Mouse (Mus musculus) midbrain, embryonic 10.5 days (tissue): ENCODE results near the gene Hoxb5. TPM values are rescaled to one million over a fixed set of nuclear protein-coding genes. Genes with fewer than 3 reads are reported as not detected.

Source experiments
- DNase-seq: peaks from one replicate; pipeline ENCODE4 v3.0.0-alpha.2; 2017; ENCODE audit warnings: low spot score
- H3K27ac ChIP-seq: fragments of 300-500 bp; sonication (generic); replicated peaks from 2 replicates; pipeline ENCODE4 v1.5.1; 2016; ENCODE audit warnings: mild to moderate bottlenecking
- H3K27me3 ChIP-seq: fragments of 300-500 bp; sonication (generic); 2 replicates; pipeline ENCODE4 v1.6.1; 2016; ENCODE audit warnings: low read depth, mild to moderate bottlenecking; ENCODE audit not compliant: poor library complexity, severe bottlenecking
- H3K36me3 ChIP-seq: fragments of 300-500 bp; sonication (generic); 2 replicates; pipeline ENCODE4 v1.6.1; 2016; ENCODE audit warnings: mild to moderate bottlenecking, moderate library complexity
- H3K4me1 ChIP-seq: fragments of 300-500 bp; sonication (generic); 2 replicates; pipeline ENCODE4 v1.6.1; 2016
- H3K4me3 ChIP-seq: fragments of 300-500 bp; sonication (generic); 2 replicates; pipeline ENCODE4 v1.5.1; 2016; ENCODE audit warnings: mild to moderate bottlenecking, moderate library complexity
- H3K9me3 ChIP-seq: fragments of 300-500 bp; sonication (generic); replicated peaks from 2 replicates; pipeline ENCODE4 v1.6.1; 2016; ENCODE audit warnings: mild to moderate bottlenecking
- whole genome bisulfite sequencing: fragments of 180-500 bp; shearing (Covaris S2); methylation state at CpG from one replicate; pipeline ENCODE4 v1.1.7; 2016; 5-methylcytosine and 5-hydroxymethylcytosine counted together
- polyA plus RNA-seq: library from polyadenylated mRNA; unstranded; fragments of >200 nt; fragmentation: Nextera tagmentation; extraction: Ambion mirVana; gene quantifications from 2 replicates; pipeline ENCODE4 v1.2.1, GENCODE M21; 2016

The Hoxb5 gene
- polyA plus RNA-seq, 1 experiment from 2014 or later: not detected

DNA sequence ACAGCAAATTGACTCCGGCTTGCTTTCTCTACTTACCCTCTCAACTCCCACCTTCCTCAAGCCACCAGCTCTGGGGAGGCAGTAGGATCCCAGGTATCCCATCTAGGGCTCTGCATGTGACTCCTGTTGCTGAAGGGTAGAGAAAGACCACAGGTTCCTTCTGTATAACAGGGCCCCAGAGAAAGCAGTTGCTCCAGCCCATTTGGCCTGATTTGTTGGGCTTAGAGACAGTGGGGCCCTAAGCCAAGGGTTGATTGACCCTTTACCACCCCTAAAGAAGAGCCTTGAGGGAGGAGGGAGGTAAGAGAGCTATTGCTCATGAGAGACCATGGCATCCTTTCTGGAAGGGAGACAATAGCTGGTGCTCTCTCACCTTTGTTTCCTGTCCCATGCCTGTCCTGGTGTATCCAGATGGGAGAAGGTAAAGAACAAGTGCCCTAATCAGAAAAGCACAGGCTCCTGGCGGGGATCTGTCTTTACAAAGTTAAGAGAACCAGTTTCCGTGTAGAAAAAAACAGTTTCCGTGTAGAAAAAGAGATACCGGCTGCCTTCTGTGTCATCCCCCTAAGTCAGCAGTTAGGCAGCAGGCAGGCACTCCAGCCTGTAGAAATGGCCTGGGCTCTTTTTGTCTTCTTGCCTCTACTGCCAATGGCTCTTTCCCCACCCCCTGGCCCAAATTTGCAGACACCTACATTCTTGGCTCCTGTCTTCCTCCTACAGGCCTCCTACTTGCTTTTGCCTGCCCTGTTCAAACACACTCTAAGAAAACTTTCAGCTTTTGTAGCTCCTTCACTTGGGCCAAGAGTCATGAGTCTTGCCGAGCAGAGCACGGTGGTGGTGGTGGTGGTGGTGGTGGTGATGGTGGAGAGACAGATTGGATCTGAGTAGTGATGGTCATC, 36.1 kb downstream of the Hoxb5 start:
- no peaks in the 10 kb centered on the region for H3K9me3 ChIP-seq
- no peak overlapping the region for H3K27ac ChIP-seq
- H3K4me3 ChIP-seq: no peak overlapping the region
- peaks cover 10% of the 10 kb centered on the region for H3K4me1 ChIP-seq
- 8% methylated on average over 7 of the region's 7 CpGs for WGBS
- DNase-seq: no peak
- H3K27me3 ChIP-seq: peaks cover 100% of the 10 kb centered on the region
- H3K36me3 ChIP-seq: no peaks in the 10 kb centered on the region

DNA sequence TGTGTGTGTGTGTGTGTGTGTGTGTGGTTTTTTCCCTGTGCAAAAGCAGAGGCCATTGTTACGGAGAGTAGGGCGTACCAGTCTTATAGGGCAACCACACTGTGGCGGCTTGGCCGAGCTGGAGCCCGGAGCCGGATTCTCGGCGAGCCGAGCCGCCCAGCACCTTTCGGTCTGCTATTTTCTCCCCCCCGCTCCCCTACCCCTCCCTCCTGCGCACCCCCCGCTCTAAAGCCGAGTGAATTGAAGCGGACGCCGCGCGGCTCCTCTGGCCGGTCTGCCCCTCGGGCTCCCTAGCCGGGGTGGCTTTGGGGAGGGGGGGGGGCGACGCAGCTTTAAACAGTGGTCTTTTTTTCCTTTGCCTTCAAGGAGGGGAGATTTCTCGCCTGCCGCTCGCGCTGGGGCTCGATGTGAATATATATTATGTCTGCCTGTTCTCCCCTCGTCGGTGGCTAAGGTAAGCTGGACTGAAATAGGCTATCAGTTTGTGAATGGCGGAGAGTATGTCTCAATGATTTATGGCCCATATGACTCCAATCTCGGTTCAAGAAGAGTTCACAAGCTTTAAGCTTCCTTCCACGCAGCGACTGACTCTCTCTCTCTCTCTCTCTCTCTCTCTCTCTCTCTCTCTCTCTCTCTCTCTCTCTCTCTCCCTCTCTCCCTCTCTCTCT, 37.7 kb downstream of the Hoxb5 start:
- no peak for DNase-seq
- Histone ChIP-seq H3K4me1 (peaks cover 17% of the 10 kb centered on the region), H3K27ac (no peak overlapping the region), H3K9me3 (no peaks in the 10 kb centered on the region), H3K4me3 (no peak overlapping the region), H3K36me3 (no peaks in the 10 kb centered on the region), H3K27me3 (peaks cover 100% of the 10 kb centered on the region)
- WGBS: under 1% methylated on average over 36 of the region's 36 CpGs

DNA sequence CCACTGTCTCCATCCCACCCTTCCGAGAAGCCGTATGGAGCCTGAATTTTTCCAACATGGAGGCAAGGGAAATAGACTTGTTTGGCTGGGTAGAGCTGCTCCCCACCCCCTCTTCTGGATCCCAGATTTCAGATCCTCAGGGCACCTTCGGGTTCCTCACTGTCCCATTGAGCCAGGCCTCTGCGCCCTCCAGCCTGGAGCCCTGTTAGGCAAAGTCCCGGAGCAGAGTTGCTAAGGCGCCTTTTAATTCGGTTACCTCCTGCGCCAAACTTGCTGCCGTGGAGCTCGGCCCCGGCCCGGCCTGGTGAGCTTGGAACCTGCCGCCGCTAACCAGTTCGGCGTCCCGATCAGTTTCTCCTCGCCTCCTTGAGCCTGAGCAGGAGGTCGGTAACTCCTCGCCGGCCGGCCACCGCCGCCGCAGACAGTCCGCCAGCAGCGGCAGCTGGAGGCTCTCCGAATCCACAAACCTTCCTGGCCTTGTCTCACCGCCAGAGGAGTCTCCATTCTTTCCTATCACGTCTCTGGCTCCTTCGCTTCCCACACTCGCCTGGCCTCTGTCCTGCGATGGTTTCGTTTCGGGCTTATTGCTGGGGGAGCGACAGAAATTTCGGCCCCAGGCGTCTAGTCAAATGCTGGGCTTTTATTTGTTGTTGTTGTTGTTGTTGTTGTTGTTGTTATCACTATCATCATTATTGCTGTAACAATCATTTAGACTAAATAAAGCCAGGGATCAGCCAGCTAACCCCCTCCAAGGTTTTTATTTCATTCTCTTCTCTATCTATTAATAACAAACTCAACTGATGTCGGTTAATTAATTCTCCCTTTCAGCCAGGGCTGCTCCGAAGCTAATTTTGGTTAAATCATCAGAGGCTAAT, 38.8 kb downstream of the Hoxb5 start:
- peaks cover 19% of the 10 kb centered on the region for H3K4me1 ChIP-seq
- under 1% methylated on average over 40 of the region's 40 CpGs for WGBS
- no peaks in the 10 kb centered on the region for H3K9me3 ChIP-seq
- H3K27ac ChIP-seq: no peak overlapping the region
- H3K36me3 ChIP-seq: no peaks in the 10 kb centered on the region
- peaks cover 100% of the 10 kb centered on the region for H3K27me3 ChIP-seq
- DNase-seq: peak; percentile 67
- H3K4me3 ChIP-seq: no peak overlapping the region

DNA sequence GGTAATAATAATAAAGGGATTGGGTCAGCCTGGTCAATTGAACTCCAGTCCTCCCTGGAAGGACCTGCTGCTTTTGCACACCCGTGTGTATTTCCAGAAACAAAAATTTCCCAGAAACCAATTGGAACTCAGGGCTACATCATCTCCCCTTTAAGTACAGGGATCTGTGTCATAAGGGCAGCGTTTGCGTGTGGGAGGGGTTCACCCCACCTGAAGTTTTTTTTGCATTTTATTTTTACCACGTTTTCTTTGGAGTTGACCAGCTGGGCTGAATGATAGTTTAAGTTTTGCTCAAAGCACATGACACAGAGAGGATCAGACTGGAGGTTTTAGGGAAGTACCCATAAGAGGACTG, 39.4 kb downstream of the Hoxb5 start:
- no peak overlapping the region for H3K27ac ChIP-seq
- H3K9me3 ChIP-seq: no peaks in the 10 kb centered on the region
- no peak for DNase-seq
- WGBS: 2% methylated on average over 4 of the region's 4 CpGs
- no peak overlapping the region for H3K4me3 ChIP-seq
- H3K27me3 ChIP-seq: peaks cover 100% of the 10 kb centered on the region
- no peaks in the 10 kb centered on the region for H3K36me3 ChIP-seq
- peaks cover 19% of the 10 kb centered on the region for H3K4me1 ChIP-seq

DNA sequence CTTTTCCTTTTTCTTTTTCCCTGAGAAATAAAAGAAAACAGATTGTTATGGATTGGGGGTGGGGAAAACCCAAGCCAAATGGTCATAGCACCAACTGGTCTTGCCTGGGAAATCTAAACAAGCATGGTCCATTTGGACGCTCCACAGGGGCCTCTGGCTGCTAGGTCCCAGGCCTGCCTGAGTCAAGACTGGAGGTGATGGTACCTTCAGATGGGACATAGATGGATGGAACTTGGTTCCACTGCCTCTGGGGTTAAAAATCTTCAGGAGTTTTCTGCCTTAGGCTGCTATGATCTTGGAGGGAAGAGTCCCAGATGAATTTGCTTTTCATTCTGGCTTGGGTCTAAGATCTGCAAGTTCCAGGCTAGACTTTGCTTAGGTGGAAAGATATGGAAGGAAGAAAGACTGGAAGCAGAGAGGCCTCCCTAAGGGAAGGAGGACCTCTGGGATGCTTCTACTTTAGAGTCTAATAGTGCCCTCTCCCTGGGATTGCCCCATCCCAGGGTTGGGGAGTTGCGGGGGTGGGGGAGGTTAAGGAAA, 40.1 kb downstream of the Hoxb5 start:
- Histone ChIP-seq H3K27ac (no peak overlapping the region), H3K4me1 (peaks cover 19% of the 10 kb centered on the region), H3K27me3 (peaks cover 100% of the 10 kb centered on the region), H3K36me3 (no peaks in the 10 kb centered on the region), H3K4me3 (no peak overlapping the region), H3K9me3 (no peaks in the 10 kb centered on the region)
- 7% methylated on average over 2 of the region's 2 CpGs for WGBS
- no peak for DNase-seq

DNA sequence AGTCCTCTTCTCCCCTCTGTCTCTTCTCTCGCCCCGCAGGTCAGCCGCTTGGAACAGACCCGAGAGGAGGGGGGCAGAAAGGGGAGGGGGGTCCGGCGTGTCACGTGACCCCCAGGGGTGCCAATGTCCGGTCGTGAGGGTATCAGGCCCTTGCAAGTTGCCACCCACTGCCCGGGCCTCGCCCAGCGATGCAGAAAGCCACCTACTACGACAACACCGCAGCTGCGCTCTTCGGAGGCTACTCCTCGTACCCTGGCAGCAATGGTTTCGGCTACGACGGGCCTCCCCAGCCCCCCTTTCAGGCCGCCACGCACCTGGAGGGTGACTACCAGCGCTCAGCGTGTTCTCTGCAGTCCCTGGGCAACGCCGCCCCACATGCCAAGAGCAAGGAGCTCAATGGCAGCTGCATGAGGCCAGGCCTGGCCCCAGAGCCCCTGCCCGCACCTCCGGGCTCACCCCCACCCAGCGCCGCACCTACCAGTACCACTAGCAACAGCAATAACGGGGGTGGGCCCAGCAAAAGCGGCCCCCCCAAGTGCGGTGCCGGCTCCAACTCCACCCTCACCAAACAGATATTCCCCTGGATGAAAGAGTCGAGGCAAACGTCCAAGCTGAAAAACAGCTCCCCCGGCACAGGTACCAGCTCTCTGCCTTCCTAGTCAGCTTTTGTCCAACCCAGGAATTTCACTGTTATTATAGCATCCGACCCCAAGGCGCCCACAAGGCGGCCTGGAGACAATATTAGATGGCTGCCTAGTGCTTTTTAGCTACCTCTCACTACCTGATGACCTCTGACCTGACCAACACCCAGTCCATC, 41.1 kb downstream of the Hoxb5 start:
- DNase-seq: no peak
- no peak overlapping the region for H3K4me3 ChIP-seq
- no peaks in the 10 kb centered on the region for H3K9me3 ChIP-seq
- H3K36me3 ChIP-seq: no peaks in the 10 kb centered on the region
- no peak overlapping the region for H3K27ac ChIP-seq
- H3K27me3 ChIP-seq: peaks cover 100% of the 10 kb centered on the region
- WGBS: 1% methylated on average over 40 of the region's 40 CpGs
- H3K4me1 ChIP-seq: peaks cover 19% of the 10 kb centered on the region

DNA sequence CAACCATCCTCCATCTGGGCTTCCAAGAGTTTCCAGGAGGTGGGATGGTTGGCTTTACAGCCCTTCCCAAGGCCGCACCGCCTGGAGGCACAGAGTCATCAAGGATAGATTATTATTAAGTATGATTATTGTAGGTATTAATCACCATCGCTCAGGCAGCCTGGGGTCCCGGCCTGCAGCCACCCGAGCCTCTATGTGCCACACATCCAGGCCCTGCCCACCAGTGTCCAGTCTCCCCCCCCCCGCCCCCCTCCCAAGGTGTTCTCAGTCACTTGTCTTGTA, 41.7 kb downstream of the Hoxb5 start:
- no peaks in the 10 kb centered on the region for H3K9me3 ChIP-seq
- H3K27ac ChIP-seq: no peak overlapping the region
- H3K36me3 ChIP-seq: no peaks in the 10 kb centered on the region
- H3K27me3 ChIP-seq: peaks cover 100% of the 10 kb centered on the region
- 7% methylated on average over 6 of the region's 6 CpGs for WGBS
- DNase-seq: no peak
- H3K4me1 ChIP-seq: peaks cover 19% of the 10 kb centered on the region
- H3K4me3 ChIP-seq: no peak overlapping the region

DNA sequence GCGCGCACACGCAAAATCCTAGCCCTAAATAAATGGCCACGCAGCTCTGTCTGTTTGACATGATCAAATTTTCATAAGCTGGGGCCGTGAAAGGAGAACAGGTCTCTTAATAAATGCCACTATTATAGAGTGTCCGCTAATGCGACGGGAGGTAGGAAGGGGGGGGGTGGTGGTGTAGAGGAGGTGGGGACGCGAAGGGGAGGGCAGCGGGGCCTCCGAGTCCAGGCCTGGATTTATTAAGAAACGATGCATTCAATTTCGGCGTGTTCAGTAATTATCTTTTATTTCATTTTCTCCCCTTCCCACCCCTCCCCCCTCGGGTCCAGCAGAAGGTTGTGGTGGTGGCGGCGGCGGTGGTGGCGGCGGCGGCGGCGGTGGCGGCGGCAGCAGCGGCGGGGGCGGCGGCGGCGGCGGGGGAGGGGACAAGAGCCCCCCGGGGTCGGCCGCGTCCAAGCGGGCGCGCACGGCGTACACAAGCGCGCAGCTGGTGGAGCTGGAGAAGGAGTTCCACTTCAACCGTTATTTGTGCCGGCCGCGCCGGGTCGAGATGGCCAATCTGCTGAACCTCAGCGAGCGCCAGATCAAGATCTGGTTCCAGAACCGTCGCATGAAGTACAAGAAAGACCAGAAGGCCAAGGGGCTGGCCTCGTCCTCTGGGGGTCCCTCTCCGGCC, 42.2 kb downstream of the Hoxb5 start:
- H3K36me3 ChIP-seq: no peaks in the 10 kb centered on the region
- no peaks in the 10 kb centered on the region for H3K9me3 ChIP-seq
- H3K27me3 ChIP-seq: peaks cover 100% of the 10 kb centered on the region
- 1% methylated on average over 45 of the region's 56 CpGs for WGBS
- peaks cover 19% of the 10 kb centered on the region for H3K4me1 ChIP-seq
- no peak for DNase-seq
- no peak overlapping the region for H3K27ac ChIP-seq
- H3K4me3 ChIP-seq: no peak overlapping the region

DNA sequence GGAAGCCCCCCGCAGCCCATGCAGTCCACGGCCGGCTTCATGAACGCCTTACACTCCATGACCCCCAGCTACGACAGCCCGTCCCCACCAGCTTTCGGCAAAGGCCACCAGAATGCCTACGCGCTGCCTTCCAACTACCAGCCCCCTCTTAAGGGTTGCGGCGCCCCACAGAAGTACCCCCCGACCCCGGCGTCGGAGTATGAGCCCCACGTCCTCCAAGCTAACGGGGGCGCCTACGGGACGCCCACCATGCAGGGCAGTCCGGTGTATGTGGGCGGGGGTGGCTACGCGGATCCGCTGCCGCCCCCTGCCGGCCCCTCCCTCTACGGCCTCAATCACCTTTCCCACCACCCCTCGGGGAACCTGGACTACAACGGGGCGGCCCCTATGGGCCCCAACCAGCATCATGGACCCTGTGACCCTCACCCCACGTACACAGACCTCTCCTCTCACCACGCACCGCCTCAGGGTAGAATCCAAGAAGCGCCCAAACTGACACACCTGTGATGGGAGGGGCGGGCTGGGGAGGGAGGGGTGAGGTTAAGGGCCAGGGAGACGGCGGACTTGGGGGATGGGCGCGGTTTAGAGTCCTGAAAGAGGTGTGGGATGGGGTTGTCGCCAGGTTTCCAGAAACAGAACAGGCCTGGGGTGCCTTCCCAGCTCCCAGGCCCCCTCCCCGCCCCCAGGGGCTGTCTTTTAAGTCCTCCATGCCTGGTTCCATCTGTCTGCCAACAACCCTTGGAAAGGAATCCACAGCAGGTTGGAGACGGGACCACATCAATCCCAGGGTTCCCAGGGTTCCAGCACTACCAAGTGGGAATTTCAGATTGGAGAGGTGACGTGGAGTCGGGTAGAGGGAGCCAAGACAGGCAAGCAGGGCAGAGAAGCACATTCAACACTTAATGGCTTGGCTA, 43.0 kb downstream of the Hoxb5 start:
- WGBS: 2% methylated on average over 45 of the region's 45 CpGs
- Histone ChIP-seq H3K9me3 (no peaks in the 10 kb centered on the region), H3K27me3 (peaks cover 100% of the 10 kb centered on the region), H3K27ac (no peak overlapping the region), H3K4me3 (no peak overlapping the region), H3K36me3 (no peaks in the 10 kb centered on the region), H3K4me1 (peaks cover 15% of the 10 kb centered on the region; the same call in 1 of the 2 replicates)
- DNase-seq: no peak

DNA sequence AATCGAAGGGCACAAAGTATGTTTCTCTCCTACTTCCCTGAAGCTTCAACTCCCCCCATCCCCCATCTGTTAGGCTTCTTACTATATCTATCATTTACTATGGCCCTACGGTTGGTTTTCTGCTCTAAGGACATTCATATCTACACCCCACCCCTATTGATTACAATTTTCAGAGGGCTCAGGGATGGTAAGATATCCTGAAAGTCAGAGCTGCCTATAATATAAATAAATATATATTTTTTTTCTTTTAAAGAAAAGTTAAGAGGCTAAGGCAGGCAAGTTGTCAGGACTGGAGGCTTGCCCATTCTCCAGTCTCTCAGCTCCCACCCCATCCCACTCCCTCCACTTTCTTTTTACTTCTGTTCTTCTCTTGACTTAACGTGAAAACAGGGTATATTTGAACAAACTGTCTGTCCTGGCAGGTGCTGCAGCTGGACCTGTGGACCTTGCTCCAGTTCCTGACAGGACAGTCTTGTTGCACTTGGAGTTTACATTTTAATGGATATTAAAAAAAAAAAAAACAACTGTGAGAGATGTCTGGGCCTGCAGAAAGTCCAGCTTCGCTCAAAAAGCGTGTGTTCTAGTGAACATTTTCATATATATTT, 43.9 kb downstream of the Hoxb5 start:
- Histone ChIP-seq H3K27me3 (peaks cover 100% of the 10 kb centered on the region), H3K9me3 (no peaks in the 10 kb centered on the region), H3K27ac (no peak overlapping the region), H3K4me3 (no peak overlapping the region), H3K4me1 (peaks cover 11% of the 10 kb centered on the region; the same call in 1 of the 2 replicates), H3K36me3 (no peaks in the 10 kb centered on the region)
- DNase-seq: no peak
- WGBS: 10% methylated on average over 5 of the region's 5 CpGs
